Mouse (Mus musculus) spleen, adult 2 months (tissue): ENCODE measurements around the gene Sorcs1. TPM values are rescaled to one million over a fixed set of nuclear protein-coding genes. Genes with fewer than 3 reads are reported as not detected.

Source experiments
- DNase-seq, 2 experiments: peaks; one replicate each; pipeline versions ENCODE4 v3.0.0 to v3.0.0-alpha.2; 2012 to 2021; ENCODE audit warnings: low spot score in 2 of 2, low read depth in 1 of 2
- H3K27ac ChIP-seq: fragments of 200-500 bp; 2 replicates; pipeline ENCODE4 v1.5.1; 2012; ENCODE audit warnings: low read length, inconsistent platforms; ENCODE audit not compliant: insufficient read depth
- H3K27me3 ChIP-seq: fragments of 200-500 bp; 2 replicates; pipeline ENCODE4 v1.6.1; 2012; ENCODE audit warnings: mild to moderate bottlenecking, moderate library complexity, low read length, inconsistent platforms; ENCODE audit not compliant: control insufficient read depth, insufficient read depth
- H3K36me3 ChIP-seq: fragments of 200-500 bp; 2 replicates; pipeline ENCODE4 v1.6.1; 2012; ENCODE audit warnings: mild to moderate bottlenecking, low read length, inconsistent platforms; ENCODE audit not compliant: control insufficient read depth, insufficient read depth
- H3K4me1 ChIP-seq: fragments of 200-500 bp; 2 replicates; pipeline ENCODE4 v1.6.1; 2011; ENCODE audit warnings: inconsistent platforms; ENCODE audit not compliant: control insufficient read depth, insufficient read depth, insufficient read length
- H3K4me3 ChIP-seq: fragments of 200-500 bp; 2 replicates; pipeline ENCODE4 v1.5.1; 2011; ENCODE audit warnings: mild to moderate bottlenecking, inconsistent platforms; ENCODE audit not compliant: insufficient read depth, insufficient read length; ENCODE audit errors: extremely low read depth
- CTCF ChIP-seq: fragments of 200-500 bp; IDR thresholded peaks from 2 replicates; pipeline ENCODE4 v1.5.1; 2011; ENCODE audit warnings: mild to moderate bottlenecking, inconsistent platforms; ENCODE audit not compliant: insufficient read depth, insufficient read length, insufficient replicate concordance; ENCODE audit errors: extremely low read depth
- POLR2A ChIP-seq: fragments of 200-500 bp; IDR thresholded peaks from 2 replicates; pipeline ENCODE4 v1.6.1; 2011; ENCODE audit warnings: low read depth, low read length, inconsistent platforms
- WGBS: fragments of 180-500 bp; shearing (Covaris S2); methylation state at CpG from one replicate; pipeline ENCODE4 v1.1.7; 2018; 5-methylcytosine and 5-hydroxymethylcytosine counted together
- polyA plus RNA-seq: library from polyadenylated mRNA; depleted of rRNA; stranded (reverse); fragments of >200 nt; gene quantifications from 2 replicates; pipeline ENCODE4 v1.2.3, GENCODE M21; 2012

Gene Sorcs1
- polyA plus RNA-seq, 1 experiment = 0.08 TPM

GRCm38 (mm10) chr19:50204341-50204740 lies 474.1 kb downstream of the Sorcs1 start:
- no peak for DNase-seq
- no peak overlapping the region for H3K27ac ChIP-seq
- no peaks in the 10 kb centered on the region for H3K36me3 ChIP-seq
- H3K4me3 ChIP-seq = no peak overlapping the region
- H3K27me3 ChIP-seq = no peaks in the 10 kb centered on the region
- WGBS = 87% methylated on average over 6 of the region's 6 CpGs
- TF ChIP-seq CTCF (no peak), POLR2A (no peak)
- no peaks in the 10 kb centered on the region for H3K4me1 ChIP-seq

GRCm38 (mm10) chr19:50196592-50196991 lies 481.9 kb downstream of the Sorcs1 start:
- H3K27ac ChIP-seq = no peak overlapping the region
- no peak for TF ChIP-seq CTCF
- DNase-seq = no peak
- no peak overlapping the region for H3K4me3 ChIP-seq
- H3K27me3 ChIP-seq = no peaks in the 10 kb centered on the region
- no peaks in the 10 kb centered on the region for H3K4me1 ChIP-seq
- no peaks in the 10 kb centered on the region for H3K36me3 ChIP-seq
- 61% methylated on average over 1 of the region's 1 CpGs for WGBS

GRCm38 (mm10) chr19:50185769-50186715 lies 492.4 kb downstream of the Sorcs1 start:
- Histone ChIP-seq H3K27ac (no peak overlapping the region), H3K27me3 (no peaks in the 10 kb centered on the region), H3K4me3 (no peak overlapping the region), H3K36me3 (no peaks in the 10 kb centered on the region), H3K4me1 (no peaks in the 10 kb centered on the region)
- 84% methylated on average over 10 of the region's 10 CpGs for WGBS
- TF ChIP-seq CTCF (no peak), POLR2A (no peak)
- no peak for DNase-seq

- Histone ChIP-seq H3K36me3 (no peaks in the 10 kb centered on the region), H3K4me1 (no peaks in the 10 kb centered on the region), H3K27ac (no peak overlapping the region), H3K27me3 (no peaks in the 10 kb centered on the region), H3K4me3 (no peak overlapping the region)
- TF ChIP-seq CTCF = no peak
- no peak for TF ChIP-seq POLR2A
- WGBS = 38% methylated on average over 21 of the region's 21 CpGs
- no peak for DNase-seq
Observed at GRCm38 (mm10) chr19:50184901-50185623, 493.4 kb downstream of the Sorcs1 start.

GRCm38 (mm10) chr19:50178851-50179250 lies 499.6 kb downstream of the Sorcs1 start:
- TF ChIP-seq CTCF (no peak), POLR2A (no peak)
- Histone ChIP-seq H3K4me3 (no peak overlapping the region), H3K27me3 (no peaks in the 10 kb centered on the region), H3K36me3 (no peaks in the 10 kb centered on the region), H3K4me1 (no peaks in the 10 kb centered on the region), H3K27ac (no peak overlapping the region)
- DNase-seq = no peak
- WGBS = 83% methylated on average over 4 of the region's 4 CpGs

GRCm38 (mm10) chr19:50178151-50178550 lies 500.3 kb downstream of the Sorcs1 start:
- TF ChIP-seq CTCF (no peak), POLR2A (no peak)
- H3K27me3 ChIP-seq = no peaks in the 10 kb centered on the region
- no peak for DNase-seq
- WGBS = 86% methylated on average over 4 of the region's 4 CpGs
- no peaks in the 10 kb centered on the region for H3K4me1 ChIP-seq
- H3K4me3 ChIP-seq = no peak overlapping the region
- no peak overlapping the region for H3K27ac ChIP-seq
- no peaks in the 10 kb centered on the region for H3K36me3 ChIP-seq

GRCm38 (mm10) chr19:50171849-50172248 lies 506.6 kb downstream of the Sorcs1 start:
- H3K36me3 ChIP-seq = no peaks in the 10 kb centered on the region
- no peaks in the 10 kb centered on the region for H3K4me1 ChIP-seq
- WGBS = 65% methylated on average over 4 of the region's 4 CpGs
- no peaks in the 10 kb centered on the region for H3K27me3 ChIP-seq
- no peak for DNase-seq
- H3K4me3 ChIP-seq = no peak overlapping the region
- TF ChIP-seq CTCF = no peak
- TF ChIP-seq POLR2A = no peak
- no peak overlapping the region for H3K27ac ChIP-seq
